Mouse (Mus musculus) small intestine, adult 2 months (tissue): ENCODE data around the gene Brca1. TPM values are rescaled to one million over a fixed set of nuclear protein-coding genes. Genes with fewer than 3 reads are reported as not detected.

Source experiments
- H3K27ac ChIP-seq: fragments of 200-500 bp; 2 replicates; pipeline ENCODE4 v1.5.1; 2012; ENCODE audit warnings: low read depth, low read length, control low read depth, inconsistent platforms; ENCODE audit not compliant: insufficient read depth
- H3K27me3 ChIP-seq: fragments of 200-500 bp; 2 replicates; pipeline ENCODE4 v1.6.1; 2012; ENCODE audit warnings: mild to moderate bottlenecking, moderate library complexity, low read length, inconsistent platforms; ENCODE audit not compliant: control insufficient read depth, insufficient read depth
- H3K36me3 ChIP-seq: fragments of 200-500 bp; 2 replicates; pipeline ENCODE4 v1.6.1; 2012; ENCODE audit warnings: mild to moderate bottlenecking, low read length, control low read depth, inconsistent platforms; ENCODE audit not compliant: control insufficient read depth, insufficient read depth
- H3K4me1 ChIP-seq: fragments of 200-500 bp; 2 replicates; pipeline ENCODE4 v1.6.1; 2012; ENCODE audit warnings: low read length, inconsistent platforms, mixed read lengths; ENCODE audit not compliant: control insufficient read depth, insufficient read depth, insufficient read length
- H3K4me3 ChIP-seq: fragments of 200-500 bp; 2 replicates; pipeline ENCODE4 v1.5.1; 2012; ENCODE audit warnings: low read depth, mild to moderate bottlenecking, control low read depth, inconsistent platforms, low read length, moderate library complexity
- CTCF ChIP-seq: fragments of 200-500 bp; IDR thresholded peaks from 2 replicates; pipeline ENCODE4 v1.5.1; 2012; ENCODE audit warnings: low read depth, mild to moderate bottlenecking, control low read depth, inconsistent platforms, low read length, moderate library complexity, mixed read lengths; ENCODE audit not compliant: insufficient replicate concordance, insufficient read length; ENCODE audit errors: extremely low read depth
- POLR2A ChIP-seq: fragments of 200-500 bp; IDR thresholded peaks from 2 replicates; pipeline ENCODE4 v1.6.1; 2012; ENCODE audit warnings: low read depth, mild to moderate bottlenecking, control low read depth, inconsistent platforms, low read length, moderate library complexity
- WGBS: fragments of 180-500 bp; shearing (Covaris S2); methylation state at CpG from one replicate; pipeline ENCODE4 v1.1.7; 2018; 5-methylcytosine and 5-hydroxymethylcytosine counted together
- polyA plus RNA-seq: library from polyadenylated mRNA; depleted of rRNA; stranded (reverse); fragments of >200 nt; gene quantifications from 2 replicates; pipeline ENCODE4 v1.2.3, GENCODE M21; 2012

The Brca1 gene
- polyA plus RNA-seq, 1 experiment = 1.0 TPM

DNA sequence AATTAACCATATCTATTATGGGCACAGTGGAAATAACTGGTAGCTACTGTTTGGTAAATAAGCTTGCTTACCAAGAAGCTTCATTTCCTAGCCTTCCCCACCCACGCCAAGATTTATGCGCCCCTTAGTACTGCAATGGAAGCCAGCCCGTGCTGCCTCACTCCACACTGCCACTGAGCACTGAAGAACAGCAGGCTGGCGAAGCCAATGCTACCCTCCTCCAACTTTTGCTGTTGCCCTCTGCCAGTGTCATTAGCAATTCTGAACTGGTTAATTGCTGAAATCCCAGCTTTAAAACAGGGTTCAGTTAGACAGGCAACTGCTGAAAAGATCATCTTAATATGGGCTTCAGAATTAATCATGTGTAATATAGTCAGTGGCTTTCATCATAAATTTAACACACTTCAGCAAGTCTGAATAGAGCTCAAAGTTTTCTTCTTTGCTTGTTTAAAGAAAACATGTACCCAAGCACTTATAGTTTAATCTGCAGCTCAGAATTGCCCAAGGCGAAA is 45.4 kb downstream of the Brca1 start:
- no peaks in the 10 kb centered on the region for H3K36me3 ChIP-seq
- no peak for TF ChIP-seq POLR2A
- no peak for TF ChIP-seq CTCF
- no peak overlapping the region for H3K27ac ChIP-seq
- H3K4me1 ChIP-seq = peaks cover 2% of the 10 kb centered on the region; the same call in 1 of the 2 replicates
- H3K27me3 ChIP-seq = no peaks in the 10 kb centered on the region
- WGBS = 89% methylated on average over 5 of the region's 5 CpGs
- H3K4me3 ChIP-seq = no peak overlapping the region

DNA sequence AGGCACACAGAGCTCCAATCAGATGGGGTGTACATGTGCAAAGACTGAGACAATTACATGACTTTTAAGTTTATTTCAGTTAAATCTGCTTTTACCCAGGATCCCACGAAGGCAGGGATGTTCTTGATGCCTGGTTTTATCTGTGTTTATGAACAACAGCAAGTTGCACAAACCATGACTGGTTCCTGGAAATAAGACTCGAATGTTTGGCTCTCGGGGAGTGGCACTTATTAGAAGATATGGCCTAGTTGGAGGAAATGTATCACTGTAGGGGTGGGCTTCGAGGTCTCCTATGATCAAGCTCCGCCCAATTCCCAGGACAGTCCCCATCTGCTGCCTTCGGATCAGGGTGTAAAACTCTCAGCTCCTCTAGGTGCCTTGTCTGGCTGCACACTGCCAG is 65.6 kb downstream of the Brca1 start:
- TF ChIP-seq POLR2A = no peak
- TF ChIP-seq CTCF = no peak
- Histone ChIP-seq H3K36me3 (no peaks in the 10 kb centered on the region), H3K4me1 (peaks cover 6% of the 10 kb centered on the region; the same call in 1 of the 2 replicates), H3K27ac (no peak overlapping the region), H3K27me3 (no peaks in the 10 kb centered on the region), H3K4me3 (no peak overlapping the region)
- WGBS = 48% methylated on average over 6 of the region's 6 CpGs

DNA sequence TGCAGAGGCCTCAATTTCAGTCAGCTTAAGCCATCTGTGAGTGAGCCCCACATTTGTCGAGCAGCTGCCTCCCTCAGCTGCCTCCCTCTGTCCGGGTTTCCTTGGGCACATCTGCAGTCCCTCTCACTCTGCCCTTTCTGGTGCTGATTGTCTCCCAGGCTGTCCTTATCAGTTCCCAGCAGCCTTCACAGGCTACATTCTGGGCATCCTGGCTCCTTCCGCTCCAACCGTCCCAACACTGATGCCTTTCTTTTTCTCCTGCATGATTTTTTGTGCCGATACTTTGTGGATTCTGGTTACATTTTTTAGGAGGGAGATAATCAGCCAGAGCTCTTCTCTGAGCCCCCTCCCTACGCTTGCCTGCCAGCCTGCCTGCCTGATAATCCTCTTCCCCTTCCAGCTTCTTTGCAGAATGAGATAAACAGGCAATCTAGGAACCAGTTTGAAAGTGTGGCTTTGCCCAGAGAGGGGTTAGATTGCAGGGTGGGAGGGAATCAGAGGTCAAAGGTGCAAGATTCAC is 66.2 kb downstream of the Brca1 start:
- 51% methylated on average over 6 of the region's 6 CpGs for WGBS
- Histone ChIP-seq H3K27me3 (no peaks in the 10 kb centered on the region), H3K4me1 (peaks cover 9% of the 10 kb centered on the region; the same call in 1 of the 2 replicates), H3K36me3 (no peaks in the 10 kb centered on the region), H3K27ac (no peak overlapping the region), H3K4me3 (no peak overlapping the region)
- no peak for TF ChIP-seq POLR2A
- TF ChIP-seq CTCF = no peak

DNA sequence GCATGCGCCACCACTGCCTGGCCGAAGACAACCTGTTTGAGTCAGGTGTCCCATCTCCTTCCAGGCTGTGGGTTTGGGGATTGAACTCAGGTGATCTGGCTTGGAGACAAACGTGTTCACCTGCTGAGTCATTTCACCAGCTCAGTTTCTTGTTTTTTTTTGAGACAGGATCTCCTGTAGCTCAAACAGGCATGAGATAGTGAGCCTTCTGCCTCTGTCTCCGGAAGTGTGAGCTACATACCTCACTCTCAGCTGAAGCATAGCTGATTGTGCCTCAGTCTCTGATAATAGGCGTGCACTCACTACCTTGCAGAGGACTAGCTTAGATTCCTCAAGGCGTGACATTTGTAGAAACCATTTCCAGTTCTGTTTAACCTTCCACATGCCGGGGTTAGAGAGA is 66.9 kb downstream of the Brca1 start:
- Histone ChIP-seq H3K27me3 (no peaks in the 10 kb centered on the region), H3K4me3 (no peak overlapping the region), H3K27ac (no peak overlapping the region), H3K36me3 (no peaks in the 10 kb centered on the region), H3K4me1 (peaks cover 16% of the 10 kb centered on the region; the same call in 1 of the 2 replicates)
- WGBS = 75% methylated on average over 7 of the region's 7 CpGs
- TF ChIP-seq CTCF (no peak), POLR2A (no peak)

DNA sequence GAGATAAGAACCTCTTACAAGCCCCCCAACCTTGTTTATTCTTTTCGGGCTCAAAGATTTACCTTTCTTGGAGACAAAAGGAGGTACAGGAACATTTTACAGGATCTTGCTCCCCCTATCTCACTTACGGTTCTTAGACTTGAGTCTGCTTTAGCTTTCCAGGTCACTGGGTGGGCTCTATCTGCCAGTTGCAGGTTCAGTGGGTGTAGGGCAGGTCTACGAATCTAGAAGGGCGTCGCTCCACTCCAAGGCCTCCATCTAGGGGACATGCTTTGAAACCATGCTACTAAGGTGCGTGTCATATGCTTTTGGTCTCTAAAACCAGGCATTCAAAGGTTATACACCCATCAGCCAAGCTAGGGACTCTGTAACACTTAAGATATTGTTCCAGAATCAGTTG is 67.5 kb downstream of the Brca1 start:
- H3K36me3 ChIP-seq = no peaks in the 10 kb centered on the region
- TF ChIP-seq CTCF (no peak), POLR2A (no peak)
- H3K4me3 ChIP-seq = no peak overlapping the region
- H3K4me1 ChIP-seq = peaks cover 21% of the 10 kb centered on the region
- WGBS = 86% methylated on average over 6 of the region's 6 CpGs
- H3K27ac ChIP-seq = no peak overlapping the region
- no peaks in the 10 kb centered on the region for H3K27me3 ChIP-seq

DNA sequence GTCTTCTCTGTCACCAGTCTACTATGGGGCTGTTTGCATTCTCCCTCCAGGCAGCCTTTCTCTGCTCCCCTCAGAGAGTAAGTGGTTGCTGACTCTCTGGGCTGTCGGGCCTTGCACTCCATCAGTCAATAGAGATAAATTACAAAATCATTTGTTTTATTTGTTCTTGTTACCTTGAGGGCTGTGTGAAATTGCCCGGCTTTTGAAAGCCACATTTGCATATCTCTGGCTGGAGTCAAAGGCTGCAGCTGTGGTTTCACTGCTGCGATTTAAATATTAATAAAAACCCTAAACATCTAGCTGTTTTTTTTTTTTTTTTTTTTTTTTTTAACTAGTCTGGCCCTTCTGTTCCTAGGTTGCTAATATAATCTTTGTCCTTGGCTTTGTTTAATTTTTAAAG is 68.0 kb downstream of the Brca1 start:
- H3K36me3 ChIP-seq = no peaks in the 10 kb centered on the region
- no peak overlapping the region for H3K4me3 ChIP-seq
- no peaks in the 10 kb centered on the region for H3K27me3 ChIP-seq
- TF ChIP-seq POLR2A (no peak), CTCF (no peak)
- whole genome bisulfite sequencing = 29% methylated on average over 3 of the region's 3 CpGs
- H3K4me1 ChIP-seq = peaks cover 26% of the 10 kb centered on the region
- no peak overlapping the region for H3K27ac ChIP-seq

DNA sequence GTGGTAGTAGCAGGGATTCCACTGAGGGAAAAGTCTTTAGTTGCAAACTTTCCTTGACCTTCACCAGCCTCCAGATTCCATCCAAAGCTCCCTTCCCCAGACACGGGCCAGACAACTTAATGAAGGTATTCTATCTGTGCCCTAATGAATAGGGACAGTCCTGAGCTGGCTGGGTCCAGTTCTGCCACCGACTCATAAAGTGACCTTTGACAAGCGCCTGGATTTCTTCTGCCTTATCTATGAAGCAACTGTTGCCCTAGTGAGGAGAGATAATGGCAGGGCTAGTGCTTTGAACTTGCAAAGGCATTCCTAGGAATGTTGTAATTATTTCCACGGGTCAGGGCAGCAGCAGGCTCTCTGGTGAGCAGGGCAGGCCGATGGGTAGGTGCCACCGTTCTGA is 70.8 kb downstream of the Brca1 start:
- no peaks in the 10 kb centered on the region for H3K36me3 ChIP-seq
- 20% methylated on average over 6 of the region's 6 CpGs for WGBS
- H3K27me3 ChIP-seq = no peaks in the 10 kb centered on the region
- TF ChIP-seq CTCF = no peak
- TF ChIP-seq POLR2A = no peak
- no peak overlapping the region for H3K4me3 ChIP-seq
- H3K27ac ChIP-seq = peak overlapping the region; percentile 74
- peaks cover 28% of the 10 kb centered on the region for H3K4me1 ChIP-seq
